Mouse (Mus musculus) telencephalon, adult 2 months (tissue): ENCODE data around the gene Exoc6b.
A peak's percentile ranks its signal among the peaks of the same experiment; 100 is the strongest.

Source experiments
- DNase-seq: peaks from one replicate; pipeline ENCODE4 v3.0.0-alpha.2; 2011; ENCODE audit warnings: low read depth, low spot score

Exoc6b gene

GRCm38 (mm10) chr6:84883720-84884119 lies 185.6 kb downstream of the Exoc6b start:
- no peak for DNase-seq

GRCm38 (mm10) chr6:84882663-84883517 lies 186.4 kb downstream of the Exoc6b start:
- no peak for DNase-seq

- no peak for DNase-seq
Measured at GRCm38 (mm10) chr6:84875869-84876268, 193.4 kb downstream of the Exoc6b start.

- no peak for DNase-seq
Measured at GRCm38 (mm10) chr6:84867114-84867513, 202.2 kb downstream of the Exoc6b start.

- DNase-seq: no peak
Measured at GRCm38 (mm10) chr6:84864625-84865024, 204.7 kb downstream of the Exoc6b start.

- no peak for DNase-seq
Measured at GRCm38 (mm10) chr6:84863816-84864375, 205.4 kb downstream of the Exoc6b start.

- DNase-seq: peak; percentile 23
Measured at GRCm38 (mm10) chr6:84845665-84846064, 223.6 kb downstream of the Exoc6b start.

GRCm38 (mm10) chr6:84841138-84841537 lies 228.2 kb downstream of the Exoc6b start:
- no peak for DNase-seq

GRCm38 (mm10) chr6:84807546-84807945 lies 261.8 kb downstream of the Exoc6b start:
- no peak for DNase-seq

- no peak for DNase-seq
Measured at GRCm38 (mm10) chr6:84806132-84806730, 263.1 kb downstream of the Exoc6b start.

- DNase-seq: no peak
Measured at GRCm38 (mm10) chr6:84798736-84799135, 270.6 kb downstream of the Exoc6b start.

GRCm38 (mm10) chr6:84783994-84784393 lies 285.3 kb downstream of the Exoc6b start:
- DNase-seq: peak; percentile 18

- DNase-seq: no peak
Measured at GRCm38 (mm10) chr6:84779987-84780386, 289.3 kb downstream of the Exoc6b start.

- DNase-seq: no peak
Measured at GRCm38 (mm10) chr6:84778970-84779369, 290.3 kb downstream of the Exoc6b start.

- no peak for DNase-seq
Measured at GRCm38 (mm10) chr6:84775908-84776307, 293.4 kb downstream of the Exoc6b start.

- DNase-seq: no peak
Measured at GRCm38 (mm10) chr6:84755266-84755665, 314.0 kb downstream of the Exoc6b start.

- no peak for DNase-seq
Measured at GRCm38 (mm10) chr6:84752806-84753420, 316.4 kb downstream of the Exoc6b start.

- DNase-seq: no peak
Measured at GRCm38 (mm10) chr6:84751409-84751808, 317.9 kb downstream of the Exoc6b start.

- no peak for DNase-seq
Measured at GRCm38 (mm10) chr6:84746847-84747395, 322.4 kb downstream of the Exoc6b start.

- no peak for DNase-seq
Measured at GRCm38 (mm10) chr6:84746193-84746846, 323.0 kb downstream of the Exoc6b start.

GRCm38 (mm10) chr6:84745570-84745969 lies 323.7 kb downstream of the Exoc6b start:
- no peak for DNase-seq
